Mouse (Mus musculus): ENCODE measurements around the gene Ccdc172.

- TF ChIP-seq CTCF (conservative IDR thresholded peaks at IDR 0.05; ENCODE audit: low read length), result no peak
- no peak for TF ChIP-seq POU5F1 (IDR thresholded peaks at IDR 0.05; ENCODE audit: borderline replicate concordance, low read length)
- TF ChIP-seq NANOG (IDR thresholded peaks at IDR 0.05; ENCODE audit: borderline replicate concordance, low read length), result no peak
Observed at GRCm38 (mm10) chr19:58486686-58487085, 25.1 kb upstream of the Ccdc172 start.

Data from E14TG2a.4 (cell line).